Mouse (Mus musculus): ENCODE data around the gene Sema6c. TPM values are rescaled to one million over a fixed set of nuclear protein-coding genes. Genes with fewer than 3 reads are reported as not detected.
"Not testable (repeated sequence)": the region's sequence is repeated elsewhere in the genome, so short reads cannot be mapped to it uniquely, and the experiment has no call there.

Sema6c gene
- under 1 TPM in 1 of 3 experiments, not detected in 2; 0.16 TPM for polyA plus RNA-seq (2017; shearing (Covaris generic))

- peak; percentile 99 for ATAC-seq
Measured at GRCm38 (mm10) chr3:95159987-95160963, at the start of gene Sema6c. TSS of gene Sema6c (plus strand) at chr3:95160457.

GRCm38 (mm10) chr3:95110911-95111726 lies 49.1 kb upstream of the Sema6c start, which contains the start of gene Vps72:
TSS of gene Vps72 (plus strand) at chr3:95111022.
- ATAC-seq, result peak; percentile 81

GRCm38 (mm10) chr3:95112760-95113159 lies 47.5 kb upstream of the Sema6c start:
- ATAC-seq, result no peak

- no peak for ATAC-seq
Measured at GRCm38 (mm10) chr3:95117751-95118150, 42.5 kb upstream of the Sema6c start.

GRCm38 (mm10) chr3:95121580-95121979 lies 38.7 kb upstream of the Sema6c start:
- ATAC-seq, result no peak

- peak; percentile 61 for ATAC-seq
Measured at GRCm38 (mm10) chr3:95124246-95124645, 36.0 kb upstream of the Sema6c start, which contains the start of gene Tmod4. TSS of gene Tmod4 (plus strand) at chr3:95124476.

- ATAC-seq, result no peak
Measured at GRCm38 (mm10) chr3:95124972-95125371, 35.3 kb upstream of the Sema6c start.

GRCm38 (mm10) chr3:95129226-95129651 lies 31.0 kb upstream of the Sema6c start:
- ATAC-seq, result no peak

GRCm38 (mm10) chr3:95130081-95130480 lies 30.2 kb upstream of the Sema6c start:
- ATAC-seq, result no peak

GRCm38 (mm10) chr3:95132389-95132788 lies 27.9 kb upstream of the Sema6c start:
- not testable (repeated sequence) for ATAC-seq

- no peak for ATAC-seq
Measured at GRCm38 (mm10) chr3:95133176-95133575, 27.1 kb upstream of the Sema6c start.

- ATAC-seq, result peak; percentile 81
Measured at GRCm38 (mm10) chr3:95133680-95134101, 26.6 kb upstream of the Sema6c start, which contains the start of the genes Scnm1 and Lysmd1. TSS of gene Scnm1 (minus strand) at chr3:95134011. TSS of gene Lysmd1 (plus strand) at chr3:95134088.

- ATAC-seq, result peak; percentile 1
Measured at GRCm38 (mm10) chr3:95134133-95134532, 26.1 kb upstream of the Sema6c start.

- ATAC-seq, result no peak
Measured at GRCm38 (mm10) chr3:95135023-95135422, 25.2 kb upstream of the Sema6c start.

- ATAC-seq, result peak; percentile 79
Measured at GRCm38 (mm10) chr3:95135433-95136052, 24.7 kb upstream of the Sema6c start.

- ATAC-seq, result no peak
Measured at GRCm38 (mm10) chr3:95136336-95136735, 23.9 kb upstream of the Sema6c start.

GRCm38 (mm10) chr3:95139586-95140288 lies 20.5 kb upstream of the Sema6c start:
- ATAC-seq, result no peak

- ATAC-seq, result no peak
Measured at GRCm38 (mm10) chr3:95140289-95140595, 20.0 kb upstream of the Sema6c start.

- no peak for ATAC-seq
Measured at GRCm38 (mm10) chr3:95140795-95141194, 19.5 kb upstream of the Sema6c start.

- peak; percentile 93 for ATAC-seq
Measured at GRCm38 (mm10) chr3:95141474-95141873, 18.8 kb upstream of the Sema6c start.

- peak; percentile 39 for ATAC-seq
Measured at GRCm38 (mm10) chr3:95141952-95142616, 18.2 kb upstream of the Sema6c start, which contains the start of gene Tnfaip8l2. TSS of gene Tnfaip8l2 (minus strand) at chr3:95142360.

All from inflammation-experienced regulatory T-cells, adult 6 months (primary cell).